Mouse (Mus musculus) embryo, embryonic 11.5 days (tissue): ENCODE measurements at regions not wholly inside any gene's neighbourhood (a gene's known extent, or its start where the extent isn't known, plus 50 kb on each side); places are given as distances from the start of the nearest gene placed in this dataset.

Source experiments
- DNase-seq: peaks from one replicate; pipeline ENCODE4 v3.0.0-alpha.2; 2012; ENCODE audit warnings: low read depth, low spot score

DNA sequence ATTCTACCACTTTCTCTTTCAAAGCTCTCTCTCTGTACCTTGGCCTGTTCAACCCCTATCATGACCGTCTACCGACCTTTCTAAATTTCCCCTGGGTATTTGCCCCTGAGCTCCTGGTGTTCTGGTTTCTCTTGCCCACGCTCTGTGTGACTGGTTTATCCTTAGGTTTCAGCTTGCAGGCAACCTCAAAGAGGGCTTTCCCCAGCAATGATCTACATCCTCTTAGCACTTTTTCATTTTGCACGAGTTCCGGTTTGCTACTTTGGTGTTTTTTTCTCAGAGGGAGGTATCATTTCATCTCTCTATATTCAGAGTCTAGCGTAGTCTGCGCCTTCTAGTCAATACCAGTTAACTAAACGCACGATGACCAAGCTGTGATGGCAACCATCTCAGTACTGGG, 79.8 kb upstream of the Hmga2 start:
- no peak for DNase-seq

DNA sequence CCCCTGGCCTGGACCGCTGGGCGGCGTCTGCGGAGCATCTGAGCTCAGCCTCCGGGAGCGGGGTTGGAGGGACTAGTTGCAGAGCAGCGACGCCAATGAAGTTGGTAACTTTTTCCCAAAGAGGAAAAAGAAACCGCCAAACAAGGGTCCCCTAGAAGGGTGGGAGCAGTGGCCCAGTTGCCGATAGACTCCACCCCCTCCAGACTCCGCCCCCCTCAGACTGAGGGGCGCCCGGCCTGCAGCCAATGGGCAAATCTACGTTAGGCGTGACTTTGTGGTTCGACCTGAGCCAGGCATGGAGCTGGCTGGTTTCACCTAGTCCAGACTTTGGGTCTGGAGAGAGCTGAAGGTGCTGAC, 76.8 kb upstream of the Hmga2 start:
- peak; percentile 65 for DNase-seq

DNA sequence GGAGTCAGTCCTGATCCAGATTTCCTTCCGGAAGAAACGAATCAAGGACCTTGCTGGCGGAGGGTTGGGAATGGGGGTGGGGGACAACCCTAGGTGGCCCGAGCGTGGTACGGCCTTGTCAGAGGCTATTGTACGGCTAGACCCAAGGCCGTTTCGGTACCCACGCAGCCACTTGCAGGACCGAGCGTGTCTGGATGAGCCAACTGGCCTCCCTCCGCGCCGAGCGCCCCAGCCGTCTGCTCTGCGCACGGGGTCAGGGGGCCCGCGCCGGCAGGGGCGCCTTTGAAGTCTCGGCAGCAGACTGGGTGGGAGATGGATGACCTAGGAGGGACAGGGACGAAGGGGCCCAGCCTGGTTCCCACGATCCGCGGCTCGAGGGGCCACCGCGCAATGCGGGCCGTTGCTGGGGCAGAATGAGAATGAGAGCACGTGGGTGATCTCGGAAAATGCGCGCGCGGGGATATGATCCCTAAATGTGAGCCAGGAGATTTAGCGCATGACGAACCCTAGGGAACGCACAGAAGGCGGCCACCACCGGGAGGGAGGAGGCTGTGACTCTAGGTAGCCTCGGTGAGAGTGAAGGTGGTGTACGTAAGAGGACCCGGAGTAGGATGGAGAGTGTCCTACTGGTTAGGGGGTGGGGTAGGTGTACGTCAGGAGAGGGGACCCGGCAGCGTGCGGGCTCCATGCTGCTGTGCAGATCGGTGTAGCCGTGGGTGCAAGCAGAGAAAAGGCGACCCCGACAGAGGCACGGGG, 76.2 kb upstream of the Hmga2 start:
- peak; percentile 45 for DNase-seq

DNA sequence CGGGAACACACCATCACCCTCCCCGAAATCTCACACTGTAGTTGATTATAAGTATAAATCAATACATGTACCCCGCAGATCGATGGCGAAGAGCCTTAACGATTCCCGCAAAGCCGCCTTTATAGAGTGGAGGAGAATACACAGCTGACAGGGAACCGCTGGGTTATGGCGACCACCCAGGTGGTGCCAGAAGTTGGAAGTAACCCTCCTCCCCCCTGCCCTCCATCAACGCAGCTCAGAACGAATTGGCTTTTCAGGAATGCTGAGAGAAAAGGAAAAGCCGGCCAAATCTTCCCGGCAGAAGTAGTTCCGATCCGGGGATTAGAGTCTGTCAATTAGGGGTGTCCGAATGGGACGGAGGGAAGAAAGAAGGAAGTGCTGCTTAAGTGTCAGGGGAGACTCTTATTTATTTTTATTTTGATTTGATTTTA, 75.6 kb upstream of the Hmga2 start:
- DNase-seq, result no peak

DNA sequence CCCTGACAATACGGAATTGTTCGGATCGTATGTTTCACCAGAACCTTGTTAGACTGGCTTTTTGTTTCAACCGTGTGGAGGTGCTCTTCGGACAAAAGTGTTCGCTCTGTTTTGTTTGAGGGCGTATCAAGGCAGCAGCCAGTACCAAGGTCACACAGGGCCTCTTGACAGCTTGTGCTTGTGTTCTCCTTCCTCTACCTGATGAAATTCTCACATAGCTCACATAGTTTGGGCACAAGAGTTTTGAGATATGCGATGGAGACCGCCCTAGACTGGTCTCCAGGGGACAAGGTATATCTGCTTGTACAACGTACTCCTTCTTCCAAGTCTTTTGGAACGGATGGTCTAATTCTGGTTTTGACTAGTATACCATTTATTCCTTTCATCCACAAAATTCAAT, 70.9 kb upstream of the Hmga2 start:
- no peak for DNase-seq

DNA sequence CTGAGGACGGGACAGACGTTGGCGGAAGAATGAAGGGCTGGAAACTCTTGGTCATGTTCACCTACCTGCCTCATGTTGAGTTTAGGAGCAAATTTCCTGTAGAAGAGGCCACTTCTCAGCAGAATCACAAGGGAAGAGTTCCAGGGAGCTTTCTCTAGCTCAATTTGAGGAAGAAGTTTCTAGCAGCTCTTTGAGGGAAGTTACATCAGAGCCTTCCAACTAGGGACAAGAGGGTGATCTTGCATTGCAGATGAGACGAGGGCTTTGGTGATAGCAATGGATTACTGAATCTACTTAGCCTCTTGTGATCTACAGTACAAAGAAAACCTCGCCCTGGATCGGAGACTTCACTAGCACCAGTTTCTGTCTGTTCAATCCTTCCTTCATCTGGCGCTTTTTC, 65.3 kb upstream of the Hmga2 start:
- no peak for DNase-seq

DNA sequence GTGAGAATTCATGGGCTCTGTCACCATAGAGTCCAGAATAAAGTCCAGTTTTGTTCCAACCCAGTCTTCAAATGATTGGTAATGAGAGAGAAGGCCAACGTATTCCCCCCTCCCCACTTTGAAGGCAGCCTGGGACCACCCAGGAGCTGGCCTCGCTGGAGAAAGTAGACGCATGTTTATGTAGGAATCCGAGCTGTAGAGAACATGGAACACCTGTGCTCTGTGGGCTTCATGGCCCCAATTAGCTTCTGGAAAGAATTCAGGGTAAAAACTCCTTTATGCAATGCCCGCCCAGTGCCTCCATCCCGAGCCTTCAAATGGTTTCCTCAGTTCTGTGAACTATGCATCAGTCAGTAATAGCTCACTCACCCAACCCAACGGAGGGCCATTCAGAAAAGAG, 62.3 kb upstream of the Hmga2 start:
- no peak for DNase-seq

DNA sequence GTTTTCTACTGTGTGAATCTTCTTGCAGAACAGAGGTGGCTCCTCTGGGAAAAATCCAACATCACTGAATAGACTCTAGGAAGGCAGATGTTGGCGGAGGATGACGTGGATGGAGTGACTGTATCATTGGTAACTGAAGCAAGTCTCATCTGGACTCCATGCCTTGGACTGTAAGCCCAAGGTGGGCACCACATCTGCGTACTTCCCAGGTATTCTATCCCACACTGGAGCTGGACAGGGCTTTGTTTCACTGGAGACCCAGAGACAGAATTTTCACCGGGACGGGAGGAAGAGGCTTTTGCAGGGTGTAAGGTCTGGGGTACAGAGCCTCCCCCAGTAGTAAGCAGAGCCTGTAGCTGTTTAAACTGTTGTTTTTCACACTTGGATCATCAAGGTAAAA, 52.1 kb upstream of the Hmga2 start:
- no peak for DNase-seq

DNA sequence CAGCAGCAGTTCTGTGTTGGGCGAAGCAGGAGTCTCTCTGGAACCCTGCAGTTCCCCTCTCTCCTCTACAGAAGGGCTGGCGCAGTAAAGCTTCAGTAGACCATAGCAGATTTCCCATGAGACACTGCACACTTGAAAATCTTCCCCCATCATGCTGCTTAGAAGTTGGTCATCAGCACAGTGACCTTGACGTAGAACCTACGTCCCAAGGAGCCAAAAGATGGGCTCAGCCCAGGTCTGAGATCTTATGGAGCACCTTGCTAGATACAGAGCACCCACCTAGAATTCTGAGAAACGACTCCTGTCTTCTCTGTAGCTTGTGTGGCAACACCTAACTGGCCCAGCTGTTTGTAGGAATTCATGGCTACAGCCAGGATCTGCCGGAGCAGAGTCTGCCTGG, 51.7 kb upstream of the Hmga2 start:
- no peak for DNase-seq

DNA sequence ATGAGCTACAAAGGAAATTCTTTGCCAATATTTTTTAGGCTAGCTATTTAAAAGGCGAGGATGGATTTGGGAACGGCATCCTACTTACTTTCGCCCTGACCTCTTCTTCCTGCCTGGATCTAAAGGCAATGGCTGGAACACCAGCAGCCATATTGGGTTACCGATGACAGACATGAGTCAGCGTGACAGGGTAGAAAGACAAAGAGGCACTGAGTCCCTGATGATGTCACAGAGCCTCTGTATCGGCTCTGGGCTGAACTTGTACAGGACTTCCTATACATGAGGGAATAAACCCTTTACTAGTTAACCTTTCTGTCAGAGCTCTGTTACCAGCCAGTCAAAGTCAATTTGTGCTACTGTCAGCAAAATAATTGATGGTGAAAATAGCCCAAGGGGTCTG, 50.7 kb upstream of the Hmga2 start:
- DNase-seq, result no peak
